Mouse (Mus musculus) ovary, adult 18-20 months (tissue): ENCODE data around the gene Gm21987.

Experiments used
- DNase-seq: peaks from one replicate; pipeline ENCODE4 v3.0.0; 2022; ENCODE audit warnings: low spot score, mixed read lengths

Gene Gm21987

GRCm38 (mm10) chr16:38395060-38395730, 48.4 kb downstream of the Gm21987 start:
- no peak for DNase-seq

- peak; percentile 79 for DNase-seq
These were observed 49.3 kb downstream of the Gm21987 start for GRCm38 (mm10) chr16:38396155-38396554.

- no peak for DNase-seq
These were observed 51.4 kb downstream of the Gm21987 start for GRCm38 (mm10) chr16:38398266-38398665.

- DNase-seq = no peak
These were observed 52.2 kb downstream of the Gm21987 start for GRCm38 (mm10) chr16:38399076-38399475.

GRCm38 (mm10) chr16:38399531-38400231, 52.8 kb downstream of the Gm21987 start:
- peak; percentile 67 for DNase-seq

GRCm38 (mm10) chr16:38400311-38400960, 53.6 kb downstream of the Gm21987 start:
- no peak for DNase-seq

- DNase-seq = no peak
These were observed 54.6 kb downstream of the Gm21987 start for GRCm38 (mm10) chr16:38401468-38401867.

GRCm38 (mm10) chr16:38403639-38404038, 56.8 kb downstream of the Gm21987 start:
- no peak for DNase-seq

- no peak for DNase-seq
These were observed 59.5 kb downstream of the Gm21987 start for GRCm38 (mm10) chr16:38406293-38406692.

- no peak for DNase-seq
These were observed 59.9 kb downstream of the Gm21987 start for GRCm38 (mm10) chr16:38406708-38407107.

GRCm38 (mm10) chr16:38407584-38407983, 60.7 kb downstream of the Gm21987 start:
- DNase-seq = no peak

- DNase-seq = no peak
These were observed 61.6 kb downstream of the Gm21987 start for GRCm38 (mm10) chr16:38408416-38408815.
